Mouse (Mus musculus) kidney, adult 2 months (tissue): ENCODE measurements around the gene Adgre5.

ENCODE experiments used
- CTCF ChIP-seq: fragments of 200-500 bp; conservative IDR thresholded peaks from 2 replicates; pipeline ENCODE4 v1.5.1; 2011; ENCODE audit warnings: low read depth, mild to moderate bottlenecking, control low read depth, low read length, moderate library complexity, mixed read lengths; ENCODE audit not compliant: insufficient read depth, insufficient read length
- POLR2A ChIP-seq: fragments of 200-500 bp; IDR thresholded peaks from one replicate; pipeline ENCODE4 v1.6.1; 2011; ENCODE audit warnings: low read depth, low read length, control low read depth

GRCm38 (mm10) chr8:83770669-83771068 is 29.5 kb upstream of the Adgre5 start:
- no peak for TF ChIP-seq CTCF
- no peak for TF ChIP-seq POLR2A
